Mouse (Mus musculus) hindbrain, embryonic 16.5 days (tissue): ENCODE measurements at regions not wholly inside any gene's neighbourhood (a gene's known extent, or its start where the extent isn't known, plus 50 kb on each side); places are given as distances from the start of the nearest gene placed in this dataset.
A peak's percentile ranks its signal among the peaks of the same experiment; 100 is the strongest.

ENCODE experiments used
- ATAC-seq: fragments of 200-750 bp; cut with Nextera tagmentation; 2 replicates; pipeline ENCODE4 v1.8.0; 2017; ENCODE audit warnings: moderate TSS enrichment, moderate library complexity
- H3K27ac ChIP-seq: fragments of 300-500 bp; sonication (generic); 2 replicates; pipeline ENCODE4 v1.5.1; 2014; ENCODE audit warnings: low read depth, mild to moderate bottlenecking, control low read depth, low read length, moderate library complexity
- H3K27me3 ChIP-seq: fragments of 300-500 bp; sonication (generic); replicated peaks from 2 replicates; pipeline ENCODE4 v1.6.1; 2014; ENCODE audit warnings: low read length; ENCODE audit not compliant: control insufficient read depth, insufficient read depth
- H3K36me3 ChIP-seq: fragments of 300-500 bp; sonication (generic); 2 replicates; pipeline ENCODE4 v1.6.1; 2014; ENCODE audit warnings: mild to moderate bottlenecking, low read length, moderate library complexity, mixed read lengths; ENCODE audit not compliant: control insufficient read depth, insufficient read depth
- H3K4me1 ChIP-seq: fragments of 300-500 bp; sonication (generic); 2 replicates; pipeline ENCODE4 v1.6.1; 2014; ENCODE audit warnings: low read depth, low read length; ENCODE audit not compliant: control insufficient read depth, insufficient read depth
- H3K4me2 ChIP-seq: fragments of 300-500 bp; sonication (generic); 2 replicates; pipeline ENCODE4 v1.6.1; 2014; ENCODE audit warnings: mild to moderate bottlenecking, low read length, control low read depth, moderate library complexity
- H3K4me3 ChIP-seq: fragments of 300-500 bp; sonication (generic); 2 replicates; pipeline ENCODE4 v1.5.1; 2014; ENCODE audit warnings: mild to moderate bottlenecking, low read length, control low read depth, moderate library complexity
- H3K9ac ChIP-seq: fragments of 300-500 bp; sonication (generic); 2 replicates; pipeline ENCODE4 v1.6.1; 2014; ENCODE audit warnings: low read depth, mild to moderate bottlenecking, control low read depth, low read length, moderate library complexity
- H3K9me3 ChIP-seq: fragments of 300-500 bp; sonication (generic); 2 replicates; pipeline ENCODE4 v1.6.1; 2014; ENCODE audit warnings: mild to moderate bottlenecking, low read length, moderate library complexity; ENCODE audit not compliant: control insufficient read depth
- WGBS: fragments of 180-500 bp; shearing (Covaris S2); extraction: QIAGEN DNeasy Blood & Tissue Kit; methylation state at CpG from one replicate; pipeline ENCODE4 v1.1.7; 2014; 5-methylcytosine and 5-hydroxymethylcytosine counted together

DNA sequence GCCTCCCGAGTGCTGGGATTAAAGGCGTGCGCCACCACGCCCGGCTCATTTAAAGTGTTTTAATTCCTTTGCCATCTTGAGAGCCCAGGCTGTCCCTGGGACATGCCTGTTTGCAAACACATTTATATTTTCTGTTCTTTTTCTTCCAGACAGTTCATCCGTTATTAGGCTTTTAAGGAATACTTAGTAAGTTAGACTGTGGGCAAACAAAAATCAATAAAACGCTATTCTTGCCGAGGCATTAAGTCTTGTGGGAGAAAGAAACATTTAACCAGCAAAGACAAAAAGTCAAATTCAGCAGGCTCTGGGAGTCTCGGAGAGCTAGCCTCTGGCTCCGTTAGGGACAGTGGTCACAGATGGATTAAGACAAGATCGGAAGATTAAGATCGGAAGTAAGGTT lies 52.0 kb upstream of the Cpsf6 start:
- no peak overlapping the region for H3K27ac ChIP-seq
- H3K4me1 ChIP-seq, result peaks cover 4% of the 10 kb centered on the region
- peak overlapping the region; percentile 27; the same call in 1 of the 2 replicates for H3K4me3 ChIP-seq
- no peak overlapping the region for H3K9ac ChIP-seq
- ATAC-seq, result no peak
- no peaks in the 10 kb centered on the region for H3K36me3 ChIP-seq
- H3K9me3 ChIP-seq, result no peaks in the 10 kb centered on the region
- H3K27me3 ChIP-seq, result no peaks in the 10 kb centered on the region; the same call in none of the 2 replicates
- 75% methylated on average over 12 of the region's 12 CpGs for WGBS
- H3K4me2 ChIP-seq, result peak overlapping the region; percentile 50

DNA sequence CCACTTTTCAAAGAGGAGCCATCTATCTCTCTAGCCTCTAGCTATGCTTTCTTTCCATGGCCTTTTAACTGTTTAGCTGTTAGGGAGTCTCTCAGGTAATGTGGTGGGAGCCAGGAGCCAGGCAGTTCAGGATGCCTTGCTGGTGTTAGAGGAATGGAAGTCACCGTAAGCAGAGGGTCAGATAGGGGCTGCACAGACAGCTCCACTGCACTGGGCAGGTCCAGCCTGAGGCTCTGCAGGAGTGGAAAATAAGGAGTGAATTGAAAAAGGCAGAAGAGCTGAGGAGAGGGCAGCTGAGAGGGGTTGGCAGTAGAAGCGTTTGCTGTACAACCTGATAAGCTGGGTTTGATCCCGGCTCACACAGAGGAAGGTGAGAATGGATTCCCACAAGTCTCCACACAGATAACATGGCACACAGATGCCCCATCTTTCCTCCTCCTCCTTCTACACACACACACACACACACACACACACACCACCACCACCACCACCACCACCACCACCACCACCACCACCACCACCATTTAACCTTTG lies 51.3 kb upstream of the Cpsf6 start:
- Histone ChIP-seq H3K4me3 (no peak overlapping the region), H3K9ac (no peak overlapping the region), H3K27ac (no peak overlapping the region), H3K27me3 (no peaks in the 10 kb centered on the region; the same call in none of the 2 replicates), H3K4me1 (peaks cover 4% of the 10 kb centered on the region), H3K9me3 (no peaks in the 10 kb centered on the region), H3K4me2 (no peak overlapping the region), H3K36me3 (no peaks in the 10 kb centered on the region)
- WGBS, result 97% methylated on average over 3 of the region's 3 CpGs
- ATAC-seq, result no peak

DNA sequence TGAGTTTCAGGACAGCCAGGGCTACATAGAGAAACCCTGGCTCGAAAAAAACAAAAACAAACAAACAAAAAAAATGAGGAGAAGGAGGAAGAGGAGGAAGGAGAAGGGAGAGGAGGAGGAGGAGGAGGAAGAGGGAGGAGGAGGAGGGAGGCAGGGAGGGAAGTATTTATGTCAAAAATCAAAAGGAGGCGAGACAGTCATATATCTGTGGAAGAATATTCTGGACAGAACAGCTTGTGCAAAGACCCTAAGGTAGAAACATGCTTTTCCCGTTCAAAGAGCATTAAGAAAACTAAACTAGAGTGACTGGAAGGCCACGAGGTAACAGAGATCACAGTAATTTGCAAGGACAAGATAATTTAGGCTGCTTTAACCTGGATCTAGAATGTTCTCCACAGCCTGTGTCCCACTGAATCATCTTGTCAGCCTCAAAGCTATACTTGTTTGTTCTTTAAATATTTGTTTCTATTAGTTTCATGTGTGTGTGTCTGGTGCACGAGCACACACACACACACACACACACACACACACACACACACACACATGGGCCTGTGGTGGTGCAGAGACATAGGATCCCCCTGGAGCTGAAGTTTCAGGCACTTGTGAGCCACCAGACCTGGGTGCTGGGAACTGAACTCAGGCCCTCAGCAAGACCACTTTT lies 50.5 kb upstream of the Cpsf6 start:
- Histone ChIP-seq H3K36me3 (no peaks in the 10 kb centered on the region), H3K4me3 (no peak overlapping the region), H3K9me3 (no peaks in the 10 kb centered on the region), H3K9ac (no peak overlapping the region), H3K4me2 (no peak overlapping the region), H3K4me1 (peaks cover 7% of the 10 kb centered on the region), H3K27me3 (no peaks in the 10 kb centered on the region; the same call in 1 of the 2 replicates), H3K27ac (no peak overlapping the region)
- WGBS, result 89% methylated on average over 5 of the region's 5 CpGs
- no peak for ATAC-seq

DNA sequence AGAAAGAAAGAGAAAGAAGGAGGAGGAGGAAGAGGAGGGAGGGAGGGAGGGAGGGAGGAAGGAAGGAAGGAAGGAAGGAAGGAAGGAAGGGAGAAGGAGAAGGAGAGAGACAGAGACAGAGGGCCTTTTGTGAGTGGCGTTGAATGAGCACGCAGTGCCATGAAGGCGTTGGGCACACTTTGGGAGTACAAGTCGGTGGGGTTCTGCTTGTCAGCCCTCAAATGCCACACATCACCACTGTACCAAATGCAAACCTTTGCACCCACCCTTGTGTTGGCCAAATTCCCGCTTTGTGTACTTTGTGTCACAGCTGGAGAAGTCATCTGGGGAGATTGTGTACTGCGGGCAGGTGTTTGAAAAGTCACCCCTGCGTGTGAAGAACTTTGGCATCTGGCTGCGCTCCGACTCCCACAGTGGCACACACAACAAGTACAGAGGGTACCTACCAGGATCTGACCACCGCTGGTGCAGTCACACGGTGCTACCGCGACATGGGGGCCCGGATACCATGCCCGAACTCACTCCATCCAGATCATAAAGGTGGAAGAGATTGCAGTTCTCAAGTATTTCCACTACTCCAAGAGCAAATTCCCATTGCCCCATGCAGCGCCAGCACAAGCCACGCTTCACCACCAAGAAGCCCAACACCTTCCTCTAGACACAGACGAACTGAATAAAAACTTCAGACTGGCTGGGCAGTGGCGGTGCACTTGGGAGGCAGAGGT lies 49.8 kb upstream of the Cpsf6 start:
- 90% methylated on average over 19 of the region's 19 CpGs for WGBS
- H3K27me3 ChIP-seq, result no peaks in the 10 kb centered on the region; the same call in 1 of the 2 replicates
- no peak overlapping the region for H3K4me2 ChIP-seq
- no peak for ATAC-seq
- H3K9ac ChIP-seq, result no peak overlapping the region
- H3K9me3 ChIP-seq, result no peaks in the 10 kb centered on the region
- H3K4me1 ChIP-seq, result peaks cover 3% of the 10 kb centered on the region
- H3K27ac ChIP-seq, result no peak overlapping the region
- no peaks in the 10 kb centered on the region for H3K36me3 ChIP-seq
- H3K4me3 ChIP-seq, result no peak overlapping the region
